Mouse (Mus musculus): ENCODE results near the gene Muc5ac.
"Not testable (repeated sequence)": the region's sequence is repeated elsewhere in the genome, so short reads cannot be mapped to it uniquely, and the experiment has no call there.

The Muc5ac gene

DNA sequence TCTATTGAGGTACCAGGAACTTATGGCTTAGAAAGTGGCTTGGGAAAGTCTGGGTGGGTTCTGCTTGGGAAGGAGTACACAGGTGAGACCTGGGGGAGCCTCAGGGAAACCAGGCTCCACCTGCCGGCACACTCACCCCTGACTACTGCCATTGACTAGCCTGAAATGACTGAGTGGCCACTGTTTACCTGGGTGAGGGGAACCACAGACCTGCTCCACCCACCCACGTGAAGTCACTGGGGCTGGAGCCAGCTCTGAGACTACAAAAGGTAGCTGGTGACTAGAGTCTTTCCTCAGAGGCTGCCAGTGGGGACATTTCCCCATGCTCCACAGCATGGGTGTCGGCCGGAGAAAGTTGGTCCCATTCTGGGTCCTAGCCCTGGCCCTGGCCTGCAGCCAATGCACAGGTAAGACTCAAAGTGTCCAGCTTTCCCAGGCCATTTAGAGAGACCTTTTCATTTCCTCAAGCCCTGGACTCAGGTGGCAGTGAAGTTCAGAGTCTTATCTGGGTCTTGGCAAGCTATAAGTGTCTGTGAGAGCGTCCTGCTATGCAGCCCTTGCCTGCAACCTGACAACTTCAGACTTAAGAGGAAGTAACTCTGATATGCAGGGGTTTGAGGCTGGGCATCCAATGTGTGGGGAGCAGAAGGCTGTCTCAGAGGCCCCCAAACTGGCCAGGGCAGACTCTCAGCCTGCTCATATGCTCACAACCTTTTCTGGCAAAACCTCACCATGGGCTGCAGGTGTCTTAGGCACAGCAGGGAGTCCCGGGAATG lies at the start of gene Muc5ac:
Gene Muc5ac, plus strand, starts transcription at position 296 of the 776 bp plus-strand sequence.
- no peak for DNase-seq (ENCODE audit: low read depth)

DNA sequence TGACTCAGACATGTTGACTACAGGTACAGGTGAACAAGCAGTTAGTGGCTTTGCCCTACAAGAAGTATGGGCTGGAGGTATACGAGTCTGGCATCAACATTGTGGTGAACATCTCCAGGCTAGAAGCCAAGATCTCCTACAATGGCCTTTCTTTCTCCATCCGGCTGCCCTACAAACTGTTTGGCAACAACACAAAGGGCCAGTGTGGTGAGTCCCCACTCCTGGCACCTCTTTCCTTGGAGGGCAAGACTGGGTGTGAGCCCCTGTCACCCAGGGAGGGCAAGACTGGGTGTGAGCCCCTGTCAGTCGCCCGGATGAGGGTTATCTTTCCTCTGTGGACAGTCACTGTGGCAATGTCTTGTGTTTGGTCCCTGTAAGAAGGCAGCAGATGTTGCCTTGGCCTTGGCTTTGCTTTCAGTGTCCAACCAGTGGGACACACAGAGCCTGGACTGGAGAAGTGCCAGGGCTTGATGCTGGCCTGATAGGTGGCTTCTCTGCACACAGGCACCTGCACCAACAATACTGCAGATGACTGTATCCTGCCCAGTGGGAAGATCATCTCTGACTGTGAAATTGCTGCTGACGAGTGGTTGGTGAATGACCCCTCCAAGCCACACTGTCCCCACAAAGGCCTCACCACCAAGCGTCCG lies 41.2 kb upstream of the Muc5ac start:
- DNase-seq (ENCODE audit: low read depth) = no peak

DNA sequence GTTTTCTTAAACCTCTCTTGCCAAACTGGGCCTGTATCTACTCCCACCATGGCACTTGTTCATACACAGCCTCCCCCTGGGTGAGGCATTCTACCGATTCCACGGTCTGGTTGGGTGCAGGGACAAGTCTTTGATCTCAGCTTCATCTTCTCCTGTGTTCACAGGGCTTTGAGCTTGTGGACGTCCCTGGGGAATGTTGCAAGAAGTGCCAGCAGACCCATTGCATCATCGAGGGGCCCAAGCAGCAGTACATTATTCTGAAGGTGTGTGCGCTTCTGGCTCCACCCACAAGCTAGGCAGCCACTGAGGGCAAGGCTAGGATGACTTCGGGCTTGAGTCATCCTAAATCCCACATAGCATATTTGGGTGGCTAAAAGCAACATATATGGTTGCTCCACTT lies 36.3 kb upstream of the Muc5ac start:
- DNase-seq (ENCODE audit: low read depth) = no peak

DNA sequence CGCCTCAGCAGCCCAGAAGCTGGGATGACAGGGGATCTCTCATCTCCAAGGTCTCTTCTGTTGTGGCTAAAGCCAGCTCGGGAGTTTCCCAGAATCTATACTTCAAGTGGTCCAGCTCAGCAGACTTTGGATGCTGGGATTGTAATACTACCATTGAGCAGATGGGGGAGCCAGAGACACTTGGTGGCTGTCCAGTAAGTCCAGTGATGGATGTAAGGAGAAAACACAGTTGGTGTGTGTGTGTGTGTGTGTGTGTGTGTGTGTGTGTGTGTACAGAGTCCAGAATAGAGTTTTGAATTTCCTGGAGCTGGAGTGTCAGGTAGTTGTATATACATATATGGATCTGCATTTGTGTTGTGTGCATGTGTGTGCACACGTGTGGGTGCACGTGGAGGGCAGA lies 32.9 kb upstream of the Muc5ac start:
- peak; percentile 56 for DNase-seq (ENCODE audit: low read depth)

DNA sequence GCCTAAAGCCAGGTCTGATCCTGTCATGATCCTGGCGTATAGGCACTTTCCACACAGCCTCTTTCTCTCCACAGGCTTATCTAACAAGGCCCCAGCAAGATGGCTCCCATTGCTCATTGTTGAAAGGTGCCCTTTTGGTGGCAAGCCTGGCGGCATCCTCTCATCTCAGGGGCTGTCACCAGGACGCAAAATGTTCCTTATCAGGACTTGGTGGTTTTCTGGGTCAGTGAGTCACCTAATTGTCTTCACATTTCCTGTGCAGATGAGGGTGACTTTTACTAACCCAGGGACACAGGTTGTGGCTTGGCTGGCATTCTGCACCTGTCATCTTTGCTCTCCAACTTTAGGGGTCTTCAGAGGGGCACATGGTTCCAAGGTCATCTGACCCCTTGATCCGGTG lies 30.5 kb upstream of the Muc5ac start:
- DNase-seq (ENCODE audit: low read depth) = no peak

DNA sequence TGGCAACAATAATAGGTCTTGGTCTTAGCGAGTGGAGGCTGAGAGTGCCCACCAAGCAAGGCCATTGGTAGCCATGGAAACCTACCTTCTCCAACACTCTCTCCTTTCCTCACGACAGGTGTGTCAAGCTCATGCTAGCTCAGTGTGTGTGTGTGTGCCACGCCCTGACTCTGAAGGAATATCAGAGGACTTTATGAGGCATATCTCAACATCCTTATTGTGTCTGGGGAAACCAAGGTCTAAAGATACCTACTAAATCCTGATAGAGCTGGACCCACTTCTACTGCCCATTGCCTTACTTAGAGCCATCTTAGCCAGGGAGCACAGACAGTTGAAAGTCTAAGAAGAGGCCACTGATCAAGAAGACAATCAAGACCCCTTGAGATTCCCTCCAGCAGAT lies 18.3 kb upstream of the Muc5ac start:
- DNase-seq (ENCODE audit: low read depth) = no peak

GRCm38 (mm10) chr7:141770988-141771387 lies 17.8 kb upstream of the Muc5ac start:
- DNase-seq (ENCODE audit: low read depth) = no peak

DNA sequence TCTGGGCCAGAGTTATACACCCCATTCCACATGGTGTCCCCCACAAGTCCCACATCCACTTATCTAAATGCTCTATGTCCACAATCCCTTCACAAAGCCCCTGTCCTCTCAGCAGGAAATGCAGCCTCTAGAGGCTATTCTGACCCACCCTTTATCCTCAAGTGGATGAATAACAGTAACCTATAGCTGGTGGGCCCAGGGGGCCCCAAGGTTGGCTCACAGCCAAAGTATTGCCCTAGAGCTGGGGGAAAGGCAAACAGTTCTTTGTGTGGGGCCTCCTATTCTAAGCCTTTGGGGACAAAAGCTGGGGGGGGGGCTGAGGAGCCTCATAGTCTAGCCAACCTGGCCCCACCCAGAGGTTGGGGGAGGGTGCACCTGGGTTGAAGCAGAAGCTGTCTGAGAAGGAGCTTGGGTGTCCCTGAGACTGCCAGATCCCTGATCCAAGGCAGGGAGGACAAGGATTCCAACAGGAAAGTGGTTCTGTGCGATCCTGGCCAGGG lies 16.7 kb upstream of the Muc5ac start:
- no peak for DNase-seq (ENCODE audit: low read depth)

- DNase-seq (ENCODE audit: low read depth) = no peak
These were observed 13.9 kb upstream of the Muc5ac start for GRCm38 (mm10) chr7:141774855-141775254.

GRCm38 (mm10) chr7:141776199-141776598 lies 12.6 kb upstream of the Muc5ac start:
- DNase-seq (ENCODE audit: low read depth) = no peak

DNA sequence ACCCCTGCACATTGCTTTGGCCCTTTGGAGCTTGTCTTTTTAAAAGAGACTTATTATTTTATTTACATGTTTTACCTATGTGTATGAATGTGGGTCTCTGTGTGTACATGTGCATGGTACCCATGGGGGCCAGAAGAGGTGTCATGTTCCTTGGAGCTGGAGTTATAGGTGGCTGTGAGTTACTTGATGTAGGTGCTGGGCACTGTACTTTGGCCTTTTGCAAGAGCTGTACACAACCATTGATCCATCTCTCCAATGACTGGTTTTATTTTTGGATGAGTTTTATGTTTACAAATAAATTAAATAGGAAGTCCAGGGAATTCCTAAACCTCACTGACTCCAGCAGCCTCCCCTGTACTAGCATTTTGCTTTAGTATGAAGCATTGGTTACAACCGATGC lies 5.5 kb downstream of the Muc5ac start:
- DNase-seq (ENCODE audit: low read depth) = no peak

DNA sequence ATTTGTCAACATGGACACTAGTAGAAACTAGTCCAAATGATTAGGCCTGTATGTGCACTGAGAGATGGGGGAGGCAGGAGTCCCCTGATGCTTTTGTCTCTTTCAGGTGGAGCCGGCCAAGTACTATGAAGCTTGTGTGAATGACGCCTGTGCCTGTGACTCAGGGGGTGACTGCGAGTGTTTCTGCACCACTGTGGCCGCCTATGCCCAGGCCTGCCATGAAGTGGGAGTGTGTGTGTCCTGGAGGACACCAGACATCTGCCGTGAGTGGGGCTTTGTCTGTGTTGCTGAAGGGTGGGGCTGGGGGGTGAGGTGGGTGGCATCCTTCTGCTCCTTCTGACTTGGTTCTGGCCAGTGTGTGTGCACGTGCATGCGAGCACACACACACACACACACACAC lies 14.4 kb downstream of the Muc5ac start:
- no peak for DNase-seq (ENCODE audit: low read depth)

GRCm38 (mm10) chr7:141805384-141805783 lies 16.6 kb downstream of the Muc5ac start:
- DNase-seq (ENCODE audit: low read depth) = no peak

DNA sequence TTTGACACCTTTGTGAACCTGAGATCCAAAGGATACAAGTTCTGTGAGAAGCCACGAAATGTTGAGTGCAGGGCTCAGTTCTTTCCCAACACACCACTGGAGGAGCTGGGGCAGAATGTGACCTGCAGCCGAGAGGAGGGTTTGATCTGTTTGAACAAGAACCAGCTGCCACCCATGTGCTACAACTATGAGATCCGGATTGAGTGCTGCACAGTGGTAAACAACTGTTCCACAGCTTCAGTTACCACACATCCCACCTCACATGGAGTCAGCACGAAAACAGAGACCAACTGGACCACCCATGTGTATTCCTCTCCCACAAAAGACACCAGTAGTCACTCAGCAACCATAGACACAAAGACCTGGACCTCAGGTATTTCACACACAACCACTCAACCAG lies 19.1 kb downstream of the Muc5ac start:
- DNase-seq (ENCODE audit: low read depth) = not testable (repeated sequence)

DNA sequence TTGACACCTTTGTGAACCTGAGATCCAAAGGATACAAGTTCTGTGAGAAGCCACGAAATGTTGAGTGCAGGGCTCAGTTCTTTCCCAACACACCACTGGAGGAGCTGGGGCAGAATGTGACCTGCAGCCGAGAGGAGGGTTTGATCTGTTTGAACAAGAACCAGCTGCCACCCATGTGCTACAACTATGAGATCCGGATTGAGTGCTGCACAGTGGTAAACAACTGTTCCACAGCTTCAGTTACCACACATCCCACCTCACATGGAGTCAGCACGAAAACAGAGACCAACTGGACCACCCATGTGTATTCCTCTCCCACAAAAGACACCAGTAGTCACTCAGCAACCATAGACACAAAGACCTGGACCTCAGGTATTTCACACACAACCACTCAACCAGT lies 21.2 kb downstream of the Muc5ac start:
- not testable (repeated sequence) for DNase-seq (ENCODE audit: low read depth)

DNA sequence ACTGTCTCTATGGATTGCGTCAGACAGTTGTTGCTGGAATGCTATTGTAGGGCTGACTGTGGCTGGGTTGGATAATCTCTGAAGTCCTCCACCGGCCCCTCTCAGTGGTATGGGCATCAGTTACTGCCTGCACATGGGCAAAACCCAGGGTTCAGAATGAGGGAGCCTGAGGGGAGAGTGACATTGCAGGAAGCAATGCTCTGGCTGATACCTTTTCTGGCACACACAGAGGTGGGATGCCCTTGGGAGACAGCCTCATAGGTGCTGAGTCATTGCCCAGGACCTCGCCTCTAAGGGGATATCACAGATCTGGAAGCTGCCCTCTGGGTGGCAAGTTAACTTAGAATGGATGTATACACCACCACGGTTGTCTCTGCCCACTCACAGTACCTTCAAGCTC lies 24.5 kb downstream of the Muc5ac start:
- no peak for DNase-seq (ENCODE audit: low read depth)

DNA sequence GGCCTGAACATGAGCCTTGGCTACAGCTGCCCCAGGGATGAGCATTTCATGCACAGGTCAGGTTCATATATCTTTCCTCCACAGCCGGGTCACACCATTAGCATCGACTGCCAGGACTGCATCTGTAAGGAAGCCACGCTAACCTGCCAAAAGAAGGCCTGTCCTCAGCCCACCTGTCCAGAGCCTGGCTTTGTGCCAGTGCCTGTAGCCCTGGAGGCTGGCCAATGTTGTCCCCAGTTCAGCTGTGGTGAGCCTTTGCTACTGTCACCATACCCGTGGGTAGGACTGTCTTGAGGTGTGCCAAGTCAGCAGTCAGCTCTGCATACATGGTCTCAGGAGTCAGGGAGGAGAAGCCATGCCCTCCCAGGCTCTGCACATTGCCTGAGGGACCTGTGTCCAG lies 26.6 kb downstream of the Muc5ac start:
- DNase-seq (ENCODE audit: low read depth) = no peak

DNA sequence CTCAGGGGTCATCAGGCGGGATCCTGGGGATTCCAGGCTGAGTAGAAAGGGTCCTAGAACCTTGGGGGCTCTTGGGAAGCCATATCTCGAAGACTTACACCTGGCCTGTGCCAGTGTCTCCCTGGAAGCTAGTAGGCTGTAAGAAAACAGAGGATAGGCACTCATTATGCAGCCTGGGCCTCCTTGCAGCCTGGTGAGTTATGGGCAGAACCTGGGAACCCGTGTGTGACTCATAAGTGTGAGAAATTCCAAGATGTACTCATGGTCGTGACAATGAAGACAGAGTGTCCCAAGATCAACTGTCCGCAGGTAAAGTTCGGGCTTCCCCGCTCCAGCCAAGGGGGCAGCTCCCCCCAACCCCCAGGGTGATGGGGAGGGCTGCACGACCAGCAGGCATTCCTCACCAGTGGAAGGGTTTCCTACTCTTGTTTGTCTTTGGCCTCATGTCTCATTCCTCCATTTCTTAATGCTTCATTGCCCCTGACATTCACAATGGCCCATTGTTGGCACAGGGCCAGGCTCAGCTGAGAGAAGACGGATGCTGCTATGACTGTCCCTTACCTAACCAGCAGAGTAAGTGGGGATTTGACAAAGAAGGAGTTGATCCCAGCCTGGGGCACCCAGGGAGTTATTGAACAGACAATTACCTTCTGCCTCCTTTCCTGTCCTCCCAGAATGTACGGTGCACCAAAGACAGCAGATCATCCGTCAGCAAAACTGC lies 28.7 kb downstream of the Muc5ac start:
- DNase-seq (ENCODE audit: low read depth) = no peak

GRCm38 (mm10) chr7:141818267-141818666 lies 29.5 kb downstream of the Muc5ac start:
- DNase-seq (ENCODE audit: low read depth) = no peak

- no peak for DNase-seq (ENCODE audit: low read depth)
These were observed 34.0 kb downstream of the Muc5ac start for GRCm38 (mm10) chr7:141822582-141823261.

GRCm38 (mm10) chr7:141823699-141824098 lies 34.9 kb downstream of the Muc5ac start:
- DNase-seq (ENCODE audit: low read depth) = no peak

DNA sequence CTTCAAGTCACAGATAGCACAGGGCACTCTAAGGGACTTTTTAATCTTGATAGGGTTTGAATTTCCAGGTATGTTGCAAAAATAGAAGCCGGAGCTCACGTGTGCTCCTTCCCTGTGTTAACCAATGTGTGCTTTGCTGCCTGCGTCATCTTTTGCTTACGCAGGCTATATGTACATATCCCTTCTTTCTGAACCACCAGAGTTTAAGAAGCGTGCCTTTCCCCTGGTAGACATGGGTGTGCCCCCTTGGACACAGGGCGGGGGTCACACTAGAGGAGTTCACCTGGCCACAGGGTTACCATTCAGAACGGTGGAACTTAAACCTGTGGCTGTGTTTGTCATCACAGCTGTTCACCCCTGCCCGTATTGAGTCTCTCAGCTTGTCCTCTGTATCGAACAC lies 35.6 kb downstream of the Muc5ac start:
- no peak for DNase-seq (ENCODE audit: low read depth)

Measured in induced T-regulatory cell, adult 2 months (primary cell).